Mouse (Mus musculus): Measurements from ENCODE around the gene Rbm20. TPM values are rescaled to one million over a fixed set of nuclear protein-coding genes. Genes with fewer than 3 reads are reported as not detected.

Rbm20 gene
- polyA plus RNA-seq, 1 experiment from 2014 or later, result 0.59 TPM

GRCm38 (mm10) chr19:53671432-53671831 lies 5.7 kb upstream of the Rbm20 start:
- Histone ChIP-seq H3K27ac (ENCODE audit: low read depth) (no peak overlapping the region), H3K27me3 (ENCODE audit: insufficient read depth, low read length) (peaks cover 41% of the 10 kb centered on the region), H3K4me2 (no peak overlapping the region), H3K4me1 (ENCODE audit: insufficient read depth) (no peaks in the 10 kb centered on the region), H3K4me3 (ENCODE audit: low read depth, low read length) (no peak overlapping the region), H3K9ac (no peak overlapping the region), H3K9me3 (ENCODE audit: low read depth, low read length) (no peaks in the 10 kb centered on the region), H3K36me3 (ENCODE audit: insufficient read depth) (no peaks in the 10 kb centered on the region)
- no peak for DNase-seq
- WGBS, result 56% methylated on average over 3 of the region's 3 CpGs
- no peak for ATAC-seq (ENCODE audit: insufficient read depth)
- TF ChIP-seq CTCF (IDR thresholded peaks at IDR 0.05; ENCODE audit: low read depth), result no peak

DNA sequence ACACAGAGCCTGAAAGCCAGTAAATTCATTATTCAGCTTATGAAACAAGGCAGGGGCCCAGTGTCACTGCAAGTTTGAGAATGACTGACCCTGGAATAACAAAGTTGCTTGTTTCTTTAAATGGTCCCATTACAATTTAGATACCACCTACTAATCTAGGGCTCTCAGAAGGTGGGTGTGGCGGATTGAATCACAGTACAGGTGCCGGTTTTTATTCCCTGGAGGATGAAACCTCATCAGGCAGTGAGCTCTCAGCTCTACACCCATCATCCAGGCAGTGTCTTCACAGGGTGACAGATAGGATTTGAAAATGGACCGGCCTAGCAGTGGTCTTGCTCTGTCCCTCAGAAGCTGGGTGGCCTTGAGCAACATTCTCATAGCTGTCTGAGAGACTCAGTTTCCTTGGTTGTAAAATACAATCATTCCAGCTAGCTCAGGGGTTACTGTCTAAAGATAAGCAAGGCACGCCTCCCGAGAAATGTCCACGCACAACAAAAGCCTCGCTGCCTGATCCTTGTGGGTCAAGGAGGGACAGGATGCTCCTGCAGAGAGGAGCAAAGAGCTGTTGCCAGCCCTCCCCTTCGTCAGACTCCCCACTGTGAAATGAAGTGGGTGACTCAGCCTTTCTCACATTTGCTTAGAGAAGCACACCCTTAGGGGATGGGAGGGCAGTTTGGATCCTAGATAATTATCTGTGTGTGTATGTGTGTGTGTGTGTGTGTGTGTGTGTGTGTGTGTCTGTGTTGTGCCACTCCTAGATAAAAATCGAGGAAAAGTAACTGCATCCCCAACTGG lies 2.8 kb upstream of the Rbm20 start:
- no peak for DNase-seq
- peaks cover 66% of the 10 kb centered on the region for H3K27me3 ChIP-seq (ENCODE audit: insufficient read depth, low read length)
- H3K4me3 ChIP-seq (ENCODE audit: low read depth, low read length), result no peak overlapping the region
- H3K36me3 ChIP-seq (ENCODE audit: insufficient read depth), result no peaks in the 10 kb centered on the region
- H3K27ac ChIP-seq (ENCODE audit: low read depth), result no peak overlapping the region
- no peaks in the 10 kb centered on the region for H3K9me3 ChIP-seq (ENCODE audit: low read depth, low read length)
- no peak overlapping the region for H3K4me2 ChIP-seq
- 31% methylated on average over 9 of the region's 9 CpGs for WGBS
- ATAC-seq (ENCODE audit: insufficient read depth), result no peak
- H3K9ac ChIP-seq, result no peak overlapping the region
- no peak for TF ChIP-seq CTCF (IDR thresholded peaks at IDR 0.05; ENCODE audit: low read depth)
- H3K4me1 ChIP-seq (ENCODE audit: insufficient read depth), result 0 out of 2 replicates have a peak, but pooled peaks cover 3% of the 10 kb centered on the region

GRCm38 (mm10) chr19:53676228-53676627 lies 878 bp upstream of the Rbm20 start:
- H3K4me2 ChIP-seq, result peak overlapping the region; percentile 96
- no peak overlapping the region for H3K27ac ChIP-seq (ENCODE audit: low read depth)
- H3K4me3 ChIP-seq (ENCODE audit: low read depth, low read length), result peak overlapping the region; percentile 62
- H3K9me3 ChIP-seq (ENCODE audit: low read depth, low read length), result no peaks in the 10 kb centered on the region
- peak overlapping the region; percentile 52; the same call in 1 of the 2 replicates for H3K9ac ChIP-seq
- DNase-seq (peak; percentile 16), ATAC-seq (ENCODE audit: insufficient read depth) (no peak)
- 0 out of 2 replicates have a peak, but pooled peaks cover 3% of the 10 kb centered on the region for H3K4me1 ChIP-seq (ENCODE audit: insufficient read depth)
- WGBS, result 1% methylated on average over 26 of the region's 26 CpGs
- TF ChIP-seq CTCF (IDR thresholded peaks at IDR 0.05; ENCODE audit: low read depth), result no peak
- H3K36me3 ChIP-seq (ENCODE audit: insufficient read depth), result no peaks in the 10 kb centered on the region
- peaks cover 69% of the 10 kb centered on the region for H3K27me3 ChIP-seq (ENCODE audit: insufficient read depth, low read length)

GRCm38 (mm10) chr19:53679194-53679593 lies 2.1 kb downstream of the Rbm20 start:
- DNase-seq, result no peak
- no peak overlapping the region for H3K9ac ChIP-seq
- TF ChIP-seq CTCF (IDR thresholded peaks at IDR 0.05; ENCODE audit: low read depth), result no peak
- no peak overlapping the region for H3K4me2 ChIP-seq
- H3K27ac ChIP-seq (ENCODE audit: low read depth), result no peak overlapping the region
- H3K36me3 ChIP-seq (ENCODE audit: insufficient read depth), result no peaks in the 10 kb centered on the region
- ATAC-seq (ENCODE audit: insufficient read depth), result no peak
- H3K4me3 ChIP-seq (ENCODE audit: low read depth, low read length), result no peak overlapping the region
- H3K4me1 ChIP-seq (ENCODE audit: insufficient read depth), result 0 out of 2 replicates have a peak, but pooled peaks cover 3% of the 10 kb centered on the region
- H3K27me3 ChIP-seq (ENCODE audit: insufficient read depth, low read length), result peaks cover 73% of the 10 kb centered on the region
- WGBS, result 93% methylated on average over 9 of the region's 9 CpGs
- no peaks in the 10 kb centered on the region for H3K9me3 ChIP-seq (ENCODE audit: low read depth, low read length)

DNA sequence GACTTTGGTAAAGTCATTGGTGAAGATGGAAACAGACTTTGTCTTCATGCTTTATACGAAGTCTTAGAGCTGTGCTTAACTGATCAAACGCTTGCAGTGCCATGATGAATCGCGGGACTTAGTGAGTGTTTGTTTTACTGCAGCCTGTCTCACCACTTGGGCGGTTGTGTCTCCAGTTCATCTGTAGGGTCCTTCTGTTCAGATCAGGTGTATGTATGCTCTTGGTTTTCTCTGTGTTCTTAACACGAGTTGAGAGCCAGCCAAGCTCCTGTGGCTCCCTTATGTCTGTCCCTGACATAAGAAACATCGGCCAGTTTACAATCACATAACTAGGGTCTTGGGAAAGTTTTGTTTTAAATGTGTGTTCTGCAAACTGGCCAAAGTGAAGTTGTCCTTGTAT lies 2.9 kb downstream of the Rbm20 start:
- Histone ChIP-seq H3K9me3 (ENCODE audit: low read depth, low read length) (no peaks in the 10 kb centered on the region), H3K36me3 (ENCODE audit: insufficient read depth) (no peaks in the 10 kb centered on the region), H3K27ac (ENCODE audit: low read depth) (no peak overlapping the region), H3K4me2 (no peak overlapping the region), H3K4me3 (ENCODE audit: low read depth, low read length) (no peak overlapping the region), H3K4me1 (ENCODE audit: insufficient read depth) (0 out of 2 replicates have a peak, but pooled peaks cover 3% of the 10 kb centered on the region), H3K9ac (no peak overlapping the region), H3K27me3 (ENCODE audit: insufficient read depth, low read length) (peaks cover 65% of the 10 kb centered on the region)
- WGBS, result 42% methylated on average over 7 of the region's 7 CpGs
- DNase-seq (no peak), ATAC-seq (ENCODE audit: insufficient read depth) (no peak)
- no peak for TF ChIP-seq CTCF (IDR thresholded peaks at IDR 0.05; ENCODE audit: low read depth)

DNA sequence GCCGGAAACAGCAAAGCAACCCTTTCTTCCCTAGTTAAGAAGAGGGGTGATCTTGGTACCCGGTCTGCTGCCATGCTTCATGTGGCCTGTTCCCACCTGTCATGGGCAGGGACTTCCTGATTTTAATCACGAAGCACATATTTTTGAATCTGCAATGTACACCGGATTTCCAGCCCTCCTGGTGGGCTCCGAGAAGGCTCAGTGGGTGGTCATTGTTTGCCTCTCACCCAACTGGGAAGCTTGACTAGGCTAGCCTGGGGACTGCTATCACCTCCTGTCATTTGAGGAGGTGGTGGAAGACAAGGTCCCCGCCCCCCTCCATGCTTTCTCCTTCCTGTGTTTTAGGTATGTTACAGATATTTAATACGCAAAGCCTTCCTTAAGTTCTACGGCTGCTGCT lies 5.3 kb downstream of the Rbm20 start:
- 0 out of 2 replicates have a peak overlapping the region, but pooled peaks have one; percentile 23 for H3K4me2 ChIP-seq
- H3K9ac ChIP-seq, result no peak overlapping the region
- H3K4me3 ChIP-seq (ENCODE audit: low read depth, low read length), result no peak overlapping the region
- peaks cover 41% of the 10 kb centered on the region for H3K27me3 ChIP-seq (ENCODE audit: insufficient read depth, low read length)
- H3K4me1 ChIP-seq (ENCODE audit: insufficient read depth), result 0 out of 2 replicates have a peak, but pooled peaks cover 2% of the 10 kb centered on the region
- no peaks in the 10 kb centered on the region for H3K36me3 ChIP-seq (ENCODE audit: insufficient read depth)
- H3K27ac ChIP-seq (ENCODE audit: low read depth), result no peak overlapping the region
- 17% methylated on average over 8 of the region's 8 CpGs for WGBS
- ATAC-seq (ENCODE audit: insufficient read depth) (no peak), DNase-seq (peak; percentile 21)
- TF ChIP-seq CTCF (IDR thresholded peaks at IDR 0.05; ENCODE audit: low read depth), result no peak
- no peaks in the 10 kb centered on the region for H3K9me3 ChIP-seq (ENCODE audit: low read depth, low read length)

DNA sequence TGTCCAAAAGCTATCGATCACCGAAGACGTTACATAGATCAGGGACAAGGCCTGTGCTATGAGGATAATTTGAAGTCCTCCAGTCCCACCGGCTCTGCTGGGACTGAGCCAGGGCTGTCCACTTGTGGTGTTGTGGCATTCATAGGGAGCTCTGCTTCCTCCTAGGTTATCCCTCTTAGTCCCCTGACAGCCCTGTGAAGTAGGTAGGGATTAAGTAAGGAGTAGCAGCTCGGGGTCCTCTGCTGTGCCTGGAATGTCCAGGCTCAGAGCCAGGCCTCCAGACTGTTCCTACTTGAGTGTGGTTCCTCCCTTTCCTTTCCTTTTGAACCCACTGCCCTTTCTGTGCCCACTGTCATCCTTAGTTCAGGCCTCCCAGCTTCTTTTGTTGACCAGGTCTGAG lies 10.5 kb downstream of the Rbm20 start:
- no peaks in the 10 kb centered on the region for H3K9me3 ChIP-seq (ENCODE audit: low read depth, low read length)
- 71% methylated on average over 5 of the region's 5 CpGs for WGBS
- no peak overlapping the region for H3K4me2 ChIP-seq
- no peak overlapping the region for H3K27ac ChIP-seq (ENCODE audit: low read depth)
- TF ChIP-seq CTCF (IDR thresholded peaks at IDR 0.05; ENCODE audit: low read depth), result no peak
- DNase-seq (no peak), ATAC-seq (ENCODE audit: insufficient read depth) (no peak)
- H3K4me1 ChIP-seq (ENCODE audit: insufficient read depth), result no peaks in the 10 kb centered on the region
- H3K9ac ChIP-seq, result no peak overlapping the region
- H3K27me3 ChIP-seq (ENCODE audit: insufficient read depth, low read length), result peaks cover 5% of the 10 kb centered on the region; the same call in 1 of the 2 replicates
- H3K4me3 ChIP-seq (ENCODE audit: low read depth, low read length), result no peak overlapping the region
- no peaks in the 10 kb centered on the region for H3K36me3 ChIP-seq (ENCODE audit: insufficient read depth)
